Mouse (Mus musculus) layer of hippocampus, adult 9-11 months (tissue): ENCODE measurements around the gene Armc3.
A peak's percentile ranks its signal among the peaks of the same experiment; 100 is the strongest.

Experiments
- DNase-seq: peaks from one replicate; pipeline ENCODE4 v3.0.0; 2022

Armc3 gene

DNA sequence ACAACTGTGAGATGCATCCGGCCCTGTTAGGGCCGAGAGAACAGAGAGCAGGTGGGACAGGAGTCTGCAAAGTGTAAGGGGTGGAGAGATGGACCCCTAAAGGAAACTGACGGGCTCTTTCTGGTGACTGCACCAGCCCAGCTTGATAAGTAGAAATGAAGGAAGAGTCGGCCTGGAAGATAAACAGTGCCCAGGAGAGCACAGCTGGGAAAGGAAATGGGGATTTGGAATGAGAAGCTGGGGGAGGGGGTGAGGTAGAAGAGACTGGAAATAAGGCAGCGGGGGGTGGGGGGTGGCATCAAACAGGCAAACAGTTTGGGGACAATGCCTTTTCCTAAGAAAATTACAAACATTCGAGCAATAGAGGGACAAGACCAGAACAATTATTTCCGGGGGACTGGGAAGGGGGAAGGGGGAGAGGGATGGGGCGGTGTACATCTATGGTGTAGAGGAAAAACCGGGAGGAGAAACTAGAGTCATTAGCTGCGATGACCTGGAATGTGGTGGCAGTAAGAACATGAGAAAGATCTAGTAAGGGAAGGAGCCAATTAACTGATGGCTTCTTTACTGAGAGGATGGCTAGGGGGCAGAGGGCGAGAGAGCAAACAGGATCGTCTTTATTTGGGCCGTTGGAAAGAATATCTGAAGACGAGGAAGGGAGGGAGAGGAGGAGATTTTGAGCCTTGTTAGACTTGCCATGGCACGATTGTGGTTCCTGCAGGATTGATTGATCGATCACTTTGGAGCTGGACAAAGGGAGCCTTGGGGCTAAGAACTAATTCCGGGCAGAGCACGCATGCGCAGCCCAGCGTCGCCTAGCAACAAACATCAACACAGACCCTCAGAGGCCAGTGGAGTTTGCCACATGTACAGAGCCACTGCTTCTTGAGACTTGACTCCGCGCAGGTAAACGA, at the start of gene Armc3:
Gene Armc3, plus strand, starts transcription at position 851 of the 914 bp plus-strand sequence.
- peak; percentile 57 for DNase-seq

DNA sequence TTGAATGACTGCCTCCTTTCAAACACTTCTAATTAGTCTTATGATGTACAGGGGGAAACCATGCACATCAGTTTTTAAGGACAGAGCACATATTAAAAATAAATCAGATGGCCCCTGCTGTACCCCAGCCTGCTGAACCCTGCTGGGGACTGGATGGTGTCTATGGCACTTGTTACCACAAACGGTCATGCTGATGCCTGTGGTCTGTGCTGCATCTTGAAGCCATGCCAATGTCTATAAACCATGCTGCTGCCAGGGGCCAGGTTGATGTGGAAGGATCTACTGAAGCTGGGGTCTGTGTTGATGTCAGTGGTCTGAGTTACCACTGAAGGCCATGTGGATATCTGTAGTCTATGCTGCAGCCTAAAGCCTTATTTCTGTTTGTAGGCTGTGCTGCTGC, 46.4 kb upstream of the Armc3 start:
- DNase-seq, result no peak

DNA sequence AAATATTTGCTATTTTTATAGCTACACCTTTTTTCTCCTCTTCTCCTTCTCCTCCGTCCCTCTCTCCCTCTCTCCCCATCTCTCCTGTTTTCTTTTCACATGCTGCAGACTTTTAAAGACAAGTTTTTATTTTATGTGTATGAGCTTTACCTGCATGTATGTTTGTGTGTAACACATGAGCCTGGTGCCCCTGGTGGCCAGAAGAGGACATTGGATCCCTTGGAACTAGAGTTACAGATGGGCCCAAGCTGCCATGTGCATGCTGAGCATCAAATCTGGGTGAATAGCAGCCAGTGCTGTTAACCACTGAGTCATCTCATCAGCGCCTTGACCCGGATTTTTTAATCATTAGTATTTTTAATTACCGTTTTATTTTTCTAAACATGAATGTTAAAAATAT, 42.9 kb upstream of the Armc3 start:
- DNase-seq, result no peak

- DNase-seq, result no peak
These were observed 39.6 kb upstream of the Armc3 start for GRCm38 (mm10) chr2:19159539-19159938.

- no peak for DNase-seq
These were observed 38.6 kb upstream of the Armc3 start for GRCm38 (mm10) chr2:19160368-19161114.

DNA sequence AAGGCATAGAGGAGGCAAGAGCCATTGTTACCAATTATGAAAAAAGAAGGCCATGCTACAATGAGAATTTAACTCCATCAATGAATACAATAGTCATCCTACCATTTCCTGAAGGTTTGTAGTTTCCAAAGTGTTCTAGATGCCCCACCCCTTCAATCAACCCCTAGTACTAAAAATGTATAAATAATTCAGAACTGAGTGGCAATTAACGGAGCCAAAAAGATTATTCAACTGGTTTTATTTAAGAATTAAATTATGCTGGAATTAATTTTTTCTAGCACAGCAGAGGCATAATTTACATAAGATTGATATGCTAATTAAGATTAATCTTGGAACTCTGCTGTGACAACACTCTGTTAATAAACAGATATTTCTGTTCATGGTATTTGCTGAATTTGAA, 34.9 kb upstream of the Armc3 start:
- no peak for DNase-seq

- no peak for DNase-seq
These were observed 22.3 kb upstream of the Armc3 start for GRCm38 (mm10) chr2:19176827-19177236.

DNA sequence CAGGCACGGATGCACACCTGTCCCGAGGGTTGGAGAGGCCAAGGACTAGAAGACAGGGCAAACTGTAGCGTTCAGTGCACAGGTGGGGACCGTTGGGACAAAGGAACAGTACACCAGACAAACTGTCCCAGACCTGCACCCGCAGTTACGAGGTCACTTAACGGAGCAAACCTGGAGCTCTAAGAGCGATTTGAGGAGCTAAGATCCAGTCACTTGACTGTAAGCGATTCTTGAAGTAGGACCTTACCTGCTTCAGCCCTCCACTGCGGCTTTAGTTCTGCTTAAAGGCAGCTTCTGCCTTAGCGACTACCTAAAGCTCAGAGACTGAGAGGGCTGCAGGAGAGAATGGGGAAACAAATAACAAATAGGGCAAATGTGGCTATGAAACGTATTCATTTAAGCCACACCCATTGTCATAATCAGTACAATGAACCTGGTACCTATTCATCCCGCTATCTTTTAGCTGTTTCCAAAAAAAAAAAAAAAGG, 308 bp downstream of the Armc3 start:
- no peak for DNase-seq

- no peak for DNase-seq
These were observed 1.0 kb downstream of the Armc3 start for GRCm38 (mm10) chr2:19200112-19200511.

- DNase-seq, result no peak
These were observed 2.6 kb downstream of the Armc3 start for GRCm38 (mm10) chr2:19201682-19202081.

DNA sequence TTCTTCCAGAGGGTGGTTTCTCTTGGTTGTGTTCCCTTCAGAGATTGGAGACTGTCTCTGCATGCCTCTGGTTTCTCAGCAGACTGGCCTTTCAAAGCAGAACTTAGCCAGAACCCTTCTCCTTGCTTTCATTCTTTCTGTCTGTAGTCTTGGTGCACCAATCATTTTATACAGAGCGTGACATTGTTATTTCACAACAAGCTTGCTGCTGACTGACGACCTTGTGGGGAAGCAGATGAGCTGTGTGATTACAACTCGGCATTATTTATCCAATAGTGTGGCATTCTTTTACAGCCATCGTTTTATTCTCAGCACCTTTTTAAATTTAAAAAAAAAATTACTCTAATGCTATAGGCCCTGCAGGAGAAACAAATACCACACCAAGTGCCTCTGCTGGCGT, 35.2 kb downstream of the Armc3 start:
- no peak for DNase-seq

DNA sequence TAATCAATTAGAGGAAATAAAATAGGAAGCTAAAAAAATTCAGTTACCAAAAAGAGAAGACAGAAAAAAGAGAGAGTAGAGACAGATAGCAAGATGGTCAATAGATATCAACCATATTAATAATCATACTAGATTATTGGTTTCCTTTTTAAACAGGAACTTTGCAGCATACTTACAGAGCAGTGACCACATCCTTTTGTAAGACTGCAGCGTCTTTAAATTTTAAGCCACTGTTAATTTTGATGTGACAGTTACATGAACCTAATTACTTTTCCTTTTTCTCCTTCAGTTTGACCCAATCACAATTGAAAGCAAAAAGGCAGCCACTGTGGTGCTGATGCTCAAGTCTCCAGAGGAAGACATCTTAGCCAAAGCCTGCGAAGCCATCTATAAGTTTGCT, 36.1 kb downstream of the Armc3 start:
- DNase-seq, result no peak

DNA sequence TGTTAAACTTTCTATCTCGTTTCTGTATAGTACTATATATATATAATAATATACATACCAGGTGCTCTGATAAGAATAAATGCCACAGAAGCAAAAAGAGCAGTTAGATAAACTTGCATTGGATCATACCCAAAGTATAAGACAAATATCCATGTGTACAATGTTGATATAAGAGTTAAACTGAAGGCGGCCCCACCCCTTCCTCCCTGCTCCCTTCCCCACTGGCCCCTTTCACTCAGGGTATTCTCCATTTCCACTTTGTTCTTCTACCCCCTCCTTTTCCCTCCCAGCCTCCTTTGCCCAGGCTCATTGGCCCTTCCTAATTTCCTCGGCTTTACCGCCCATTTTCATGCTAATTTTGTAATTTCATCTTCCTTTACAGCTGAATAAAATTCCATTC, 36.5 kb downstream of the Armc3 start:
- DNase-seq, result no peak

- DNase-seq, result no peak
These were observed 39.7 kb downstream of the Armc3 start for GRCm38 (mm10) chr2:19238771-19239170.

GRCm38 (mm10) chr2:19249611-19250010, 50.5 kb downstream of the Armc3 start:
- no peak for DNase-seq

DNA sequence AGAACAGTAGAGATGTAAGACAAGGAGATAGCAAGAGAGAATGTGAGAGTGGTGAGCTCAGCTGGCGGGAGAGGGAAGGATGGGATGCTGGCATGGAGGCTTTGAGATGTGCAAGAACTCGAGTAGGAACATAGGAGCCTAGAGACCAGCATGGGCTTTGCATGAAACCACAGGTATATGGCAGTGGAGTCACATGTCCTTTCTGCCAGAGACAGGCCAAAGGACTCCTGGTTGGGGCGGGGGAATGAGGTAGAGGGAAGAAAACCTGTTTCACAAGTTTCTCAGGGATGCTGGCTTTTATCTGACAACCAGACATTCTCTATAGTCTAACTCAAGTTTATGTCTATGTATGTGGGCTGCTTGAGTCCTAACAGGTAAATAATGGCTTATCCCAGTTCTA, 55.9 kb downstream of the Armc3 start:
- DNase-seq, result no peak

GRCm38 (mm10) chr2:19257255-19257654, 58.2 kb downstream of the Armc3 start:
- DNase-seq, result no peak

DNA sequence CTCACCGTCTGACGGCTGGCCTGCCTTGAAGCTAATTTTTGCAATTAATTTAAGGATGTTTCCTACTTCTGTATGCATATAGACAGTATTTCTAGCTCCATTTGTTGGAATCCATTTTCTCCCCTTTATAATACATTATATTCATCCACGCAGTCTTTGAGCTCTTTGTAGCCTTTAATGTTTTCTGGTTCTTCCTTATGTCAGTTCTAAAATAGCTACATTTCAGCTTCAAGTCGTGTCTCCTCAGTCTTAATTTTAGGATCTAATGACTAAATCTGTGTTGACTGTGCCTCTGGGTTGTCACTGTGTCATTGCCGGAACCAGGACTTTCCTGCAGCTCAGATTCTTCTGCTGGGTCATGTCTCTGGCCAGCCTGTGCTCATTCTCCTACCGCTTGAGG, 61.3 kb downstream of the Armc3 start:
- no peak for DNase-seq

DNA sequence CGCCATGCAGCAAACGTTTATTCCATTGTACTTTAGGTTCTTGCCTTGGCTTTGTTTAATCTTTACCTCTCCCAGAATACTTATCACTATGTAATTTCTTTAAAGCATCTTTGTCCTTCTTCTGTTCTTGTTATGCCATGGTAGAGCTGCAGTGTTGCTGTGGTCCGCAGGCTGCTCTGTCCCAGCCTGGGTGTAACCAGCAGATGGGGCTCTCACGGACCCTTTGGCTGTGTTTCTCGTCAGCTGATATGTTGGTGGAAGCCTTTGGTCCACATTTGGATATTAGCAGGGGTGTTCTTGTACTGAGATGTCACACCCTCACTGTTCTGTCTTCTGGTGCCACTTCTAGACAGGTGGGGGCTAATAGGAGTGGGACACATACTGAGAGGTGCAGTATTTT, 64.3 kb downstream of the Armc3 start:
- DNase-seq, result no peak

- no peak for DNase-seq
These were observed 66.7 kb downstream of the Armc3 start for GRCm38 (mm10) chr2:19265834-19266233.

- DNase-seq, result no peak
These were observed 68.3 kb downstream of the Armc3 start for GRCm38 (mm10) chr2:19267396-19267795.

GRCm38 (mm10) chr2:19269955-19270354, 70.9 kb downstream of the Armc3 start:
- DNase-seq, result no peak

GRCm38 (mm10) chr2:19270709-19271120, 71.6 kb downstream of the Armc3 start:
- no peak for DNase-seq

DNA sequence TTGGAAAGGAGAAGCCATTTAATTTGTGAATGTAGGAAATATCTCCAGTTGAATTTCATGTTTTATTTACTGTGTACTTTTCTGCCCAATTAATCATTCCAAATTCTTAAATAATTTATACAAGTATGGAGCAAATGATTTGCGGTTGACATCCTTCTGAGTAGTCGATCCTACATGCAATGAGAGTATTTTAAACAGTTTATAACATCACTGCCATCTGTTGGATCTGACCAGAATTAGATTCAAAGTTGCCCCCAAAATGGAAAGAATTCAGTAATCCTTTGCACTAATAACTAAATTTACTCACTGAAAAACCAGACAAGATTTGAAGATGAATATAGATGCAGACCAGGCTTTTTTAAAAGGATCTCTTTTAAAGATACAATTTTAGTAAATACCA, 75.5 kb downstream of the Armc3 start:
- no peak for DNase-seq
